Mouse (Mus musculus): ENCODE data around the gene Hist2h2ac.
"Not testable (repeated sequence)": the region's sequence is repeated elsewhere in the genome, so short reads cannot be mapped to it uniquely, and the experiment has no call there.

The Hist2h2ac gene

GRCm38 (mm10) chr3:96248141-96249033, 27.7 kb upstream of the Hist2h2ac start:
- DNase-seq, result no peak

DNA sequence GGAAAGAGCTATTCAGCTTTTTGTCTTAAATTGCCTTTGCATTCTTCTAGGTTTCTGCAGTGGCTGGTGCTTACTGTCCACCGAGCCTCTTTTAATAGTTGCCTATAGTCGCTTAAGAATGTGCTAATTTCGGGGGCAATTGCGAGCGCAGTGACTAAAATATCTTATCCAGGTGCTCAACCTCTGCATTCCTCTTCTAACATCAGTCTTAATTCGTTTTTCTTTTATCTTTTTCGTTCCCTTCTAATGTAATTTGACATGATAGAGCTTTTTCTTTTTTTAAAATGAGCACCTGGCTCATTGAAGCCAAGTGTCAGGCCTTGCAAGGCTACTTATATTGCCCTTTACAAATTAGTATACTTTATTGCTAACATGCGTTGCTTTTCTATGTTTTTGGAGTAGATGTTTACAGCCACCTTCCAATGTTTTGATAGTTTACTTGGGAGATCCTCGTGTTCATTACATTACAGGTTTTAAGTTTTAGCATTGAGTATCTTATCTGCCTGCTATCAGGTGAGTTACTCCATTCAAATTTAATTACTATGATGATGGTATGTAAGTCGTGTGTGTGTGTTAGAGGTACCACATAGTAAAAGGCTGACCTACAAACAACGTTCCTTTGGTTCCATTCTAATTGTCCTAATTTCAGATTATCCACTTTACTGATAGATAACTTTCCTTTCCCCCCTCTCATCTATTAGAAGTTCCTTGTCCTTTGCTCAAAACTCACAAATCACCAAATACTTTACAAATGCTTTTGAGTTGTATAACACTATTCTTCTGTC, 26.9 kb upstream of the Hist2h2ac start:
- no peak for DNase-seq

DNA sequence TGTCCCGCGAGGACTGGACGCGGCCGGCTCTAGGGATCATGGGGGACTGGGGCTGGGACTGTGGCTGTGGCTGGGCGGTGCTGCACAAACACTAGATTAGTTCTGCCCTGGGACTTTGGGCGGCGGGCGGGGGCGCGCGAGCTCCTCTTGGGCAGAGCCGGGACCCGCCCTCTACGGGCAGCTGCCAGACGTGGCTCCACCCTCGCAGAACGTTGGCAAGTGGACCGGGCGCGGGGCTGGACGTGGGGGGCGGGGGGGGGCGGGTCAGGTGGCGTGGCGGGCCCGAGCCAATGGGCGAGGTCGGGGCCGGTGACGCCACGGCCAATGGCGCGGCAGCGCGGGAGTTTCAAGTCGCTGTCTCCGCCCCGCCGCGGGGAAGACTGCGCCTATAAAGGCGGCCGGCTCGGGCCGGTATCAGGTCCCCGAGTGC, 25.8 kb upstream of the Hist2h2ac start, which contains the start of gene Hist2h3c1:
Hist2h3c1 (plus strand) TSS at position 259 of the 430 bp plus-strand sequence.
- not testable (repeated sequence) for DNase-seq

GRCm38 (mm10) chr3:96246018-96246417, 25.3 kb upstream of the Hist2h2ac start:
- DNase-seq, result peak; percentile 26 to 29

GRCm38 (mm10) chr3:96245003-96245886, 24.6 kb upstream of the Hist2h2ac start, which contains the start of gene Hist2h2aa1:
TSS of gene Hist2h2aa1 (plus strand) at chr3:96245497.
- peak; percentile 86 to 88 for DNase-seq

DNA sequence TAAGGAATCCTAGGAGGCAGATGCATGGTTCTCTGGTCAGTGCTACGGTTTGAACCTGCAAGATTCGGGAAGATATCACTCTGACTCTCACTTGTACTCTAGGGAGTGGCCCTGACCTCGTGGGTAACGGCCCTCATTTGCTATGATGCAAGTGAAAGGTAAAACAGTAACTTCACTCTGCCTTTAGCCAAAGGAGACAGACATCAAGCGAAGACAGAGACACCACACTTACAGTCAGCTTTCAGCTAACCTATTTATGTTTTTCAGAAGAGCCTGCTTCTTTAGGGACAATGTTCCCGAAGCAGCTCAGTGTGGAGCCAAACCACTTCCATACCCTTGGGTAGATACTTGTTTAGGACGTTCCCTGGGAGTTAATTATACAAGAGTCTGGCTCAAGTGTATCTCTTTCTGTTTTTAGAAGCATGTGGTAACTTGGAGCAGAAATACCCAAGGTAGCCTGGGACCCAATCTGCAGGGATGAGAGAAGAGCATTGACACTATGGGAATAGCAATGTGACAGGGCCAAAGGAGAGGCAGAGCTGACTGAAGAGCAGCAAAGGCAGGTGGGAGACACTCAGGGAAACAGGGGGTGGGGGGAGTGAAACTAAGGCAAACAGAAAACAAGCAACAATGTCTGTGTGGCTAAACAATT, 23.4 kb upstream of the Hist2h2ac start:
- no peak for DNase-seq

- no peak for DNase-seq
Measured at GRCm38 (mm10) chr3:96240799-96241197, 20.1 kb upstream of the Hist2h2ac start.

GRCm38 (mm10) chr3:96239949-96240798, 19.5 kb upstream of the Hist2h2ac start, which contains the start of gene Hist2h2aa2:
TSS of gene Hist2h2aa2 (minus strand) at chr3:96240276.
- peak; percentile 90 to 91 for DNase-seq

GRCm38 (mm10) chr3:96238954-96239793, 18.5 kb upstream of the Hist2h2ac start, which contains the start of gene Hist2h3c2:
TSS of gene Hist2h3c2 (minus strand) at chr3:96239127.
- peak; percentile 57 to 64 for DNase-seq

DNA sequence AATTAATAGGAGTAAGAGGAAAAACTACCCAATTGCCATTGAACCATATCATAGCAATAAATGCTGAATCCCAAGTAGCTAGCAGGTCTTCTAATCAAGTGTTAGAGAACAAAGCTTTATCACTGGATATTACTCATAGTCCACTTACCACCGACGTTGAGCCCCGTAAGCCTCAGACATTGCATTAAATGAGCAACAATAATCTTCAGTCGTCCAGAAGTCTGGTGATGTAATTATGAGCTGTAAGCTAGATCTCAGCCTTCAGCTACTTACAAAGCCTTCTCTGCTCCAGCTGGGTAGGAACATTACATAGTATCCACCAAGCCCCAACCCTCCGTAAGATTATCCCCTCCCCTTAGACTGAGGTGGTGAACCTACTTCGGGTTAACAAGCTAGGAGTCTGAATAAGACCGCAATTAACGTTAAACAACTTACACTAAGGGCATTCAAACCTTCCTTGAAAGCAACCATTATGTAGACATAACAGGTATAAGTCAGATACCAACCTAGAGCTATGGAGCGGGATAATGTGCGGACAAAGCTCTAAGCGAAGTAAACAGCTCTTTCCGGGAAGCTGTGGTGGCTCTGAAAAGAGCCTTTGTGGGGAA, 17.3 kb upstream of the Hist2h2ac start:
- DNase-seq, result peak in 1 of 2 experiments; percentile 3

- no peak for DNase-seq
Measured at GRCm38 (mm10) chr3:96237335-96237903, 16.7 kb upstream of the Hist2h2ac start.

DNA sequence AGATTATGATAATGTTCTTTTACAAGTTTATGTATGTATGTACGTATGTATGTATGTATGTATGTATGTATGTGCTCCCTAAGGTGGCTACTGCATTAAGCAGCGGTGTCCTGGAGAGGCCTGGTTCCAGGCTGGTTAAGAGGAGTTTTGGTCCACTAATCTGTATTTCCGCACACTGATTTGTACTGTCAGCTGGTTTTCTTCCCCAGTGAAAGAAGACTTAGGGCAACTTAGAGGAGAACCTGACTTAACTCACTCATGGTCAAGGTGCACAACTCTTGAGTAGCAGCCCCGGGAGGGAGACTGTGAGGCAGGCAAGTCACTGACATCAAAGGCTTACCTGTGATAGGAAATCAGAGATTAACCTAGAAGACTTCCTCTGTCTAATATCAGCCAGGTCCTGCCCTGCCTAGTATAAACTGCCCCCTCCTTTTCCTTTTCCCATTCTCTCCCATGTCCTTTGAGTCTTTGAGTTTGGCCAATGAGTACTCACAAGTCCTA, 16.2 kb upstream of the Hist2h2ac start:
- no peak for DNase-seq

DNA sequence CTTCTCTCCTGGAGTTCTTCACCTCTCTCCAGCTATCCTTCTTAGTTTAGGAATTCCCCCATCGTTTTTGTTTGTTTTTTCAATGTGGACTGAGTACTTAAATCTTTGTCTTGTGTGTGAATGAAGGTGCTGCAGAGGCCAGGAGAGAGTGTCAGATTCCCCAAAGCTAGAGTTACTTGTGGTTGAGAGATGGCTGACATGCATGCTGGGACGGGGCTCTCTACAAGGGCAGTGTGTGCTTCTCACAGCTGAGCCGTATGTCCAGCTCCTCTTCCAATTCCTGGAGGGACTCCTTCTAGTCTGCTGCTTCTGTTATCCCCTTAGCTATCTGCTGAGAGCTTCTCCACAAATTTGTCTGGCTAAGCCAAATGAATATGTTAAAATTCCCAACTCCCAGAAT, 15.2 kb upstream of the Hist2h2ac start:
- DNase-seq, result no peak

DNA sequence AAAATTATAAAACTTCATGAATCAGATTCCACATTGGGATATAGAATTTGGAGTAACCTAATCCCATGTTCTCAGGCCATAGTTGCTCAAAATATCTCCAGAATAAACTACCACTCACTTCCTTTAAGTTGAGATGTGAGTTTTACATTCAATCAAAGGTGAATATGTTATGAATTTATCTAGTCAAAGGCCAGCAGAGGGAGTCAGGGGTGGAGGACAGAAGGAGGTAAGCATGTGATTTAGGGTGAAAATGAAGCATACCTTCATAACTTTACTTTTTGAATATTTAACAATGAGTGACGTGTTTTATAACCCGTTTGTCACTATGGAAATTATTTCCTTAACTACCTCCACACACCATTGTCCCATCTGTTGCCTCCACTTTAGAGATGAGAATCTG, 14.2 kb upstream of the Hist2h2ac start:
- DNase-seq, result peak in 1 of 2 experiments; percentile 23

DNA sequence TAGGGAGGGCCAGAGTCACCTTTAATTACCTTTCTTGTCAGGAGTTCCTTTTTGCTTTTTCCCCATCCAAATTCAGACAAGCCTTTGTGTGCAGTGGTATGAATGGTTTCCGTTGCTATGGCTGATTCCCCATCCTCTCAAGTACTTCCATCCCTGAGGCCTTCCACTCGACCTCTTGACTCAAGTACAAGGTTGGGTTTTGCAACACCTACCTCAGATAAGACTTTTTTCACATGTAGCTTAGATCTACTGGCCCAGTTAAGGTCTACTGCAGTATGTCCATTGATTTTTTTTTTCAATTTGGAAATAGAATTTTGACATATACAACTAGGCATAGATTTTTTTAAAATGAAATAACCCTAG, 11.1 kb upstream of the Hist2h2ac start:
- DNase-seq, result no peak

DNA sequence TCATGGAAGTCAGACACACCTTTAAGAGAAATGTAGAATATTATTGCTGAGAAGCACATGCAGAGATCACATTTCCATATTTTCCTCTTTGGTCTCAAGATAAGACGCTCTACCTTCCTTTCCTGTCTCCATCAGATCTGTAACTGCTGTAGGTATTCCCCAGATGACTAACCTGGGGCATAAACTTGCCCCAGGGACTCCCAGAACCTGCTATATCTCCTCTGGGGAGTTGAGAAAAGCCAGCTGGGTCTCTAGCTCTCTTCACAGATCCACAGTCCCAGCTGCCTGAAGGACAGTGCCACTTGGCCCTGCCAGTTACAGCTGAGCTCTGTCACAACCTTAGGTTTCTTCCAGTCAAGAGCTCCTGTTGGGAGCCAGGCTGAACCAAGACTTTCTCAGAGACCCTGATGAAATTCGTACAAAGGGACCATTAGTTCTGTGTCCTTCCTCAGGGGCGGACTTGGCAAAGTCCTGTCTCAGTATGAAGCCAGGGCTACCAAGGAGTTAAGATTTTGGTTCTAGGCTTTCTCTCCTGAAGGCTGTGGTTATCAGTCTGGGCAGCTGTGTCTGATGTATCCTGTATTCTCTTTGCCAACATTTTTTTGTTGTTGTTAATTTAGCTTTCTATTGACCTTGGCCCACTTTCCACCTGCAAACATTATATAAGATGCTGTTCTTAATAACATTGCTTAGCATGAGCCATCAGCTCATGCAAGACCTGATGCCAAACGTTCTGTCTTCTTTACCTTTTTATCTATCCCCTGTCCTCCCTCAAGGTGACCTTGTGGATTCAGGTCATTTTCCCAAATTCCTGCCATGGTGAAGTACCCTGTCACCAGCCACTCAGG, 10.5 kb upstream of the Hist2h2ac start:
- DNase-seq, result no peak

GRCm38 (mm10) chr3:96230404-96230803, 9.7 kb upstream of the Hist2h2ac start:
- DNase-seq, result no peak

DNA sequence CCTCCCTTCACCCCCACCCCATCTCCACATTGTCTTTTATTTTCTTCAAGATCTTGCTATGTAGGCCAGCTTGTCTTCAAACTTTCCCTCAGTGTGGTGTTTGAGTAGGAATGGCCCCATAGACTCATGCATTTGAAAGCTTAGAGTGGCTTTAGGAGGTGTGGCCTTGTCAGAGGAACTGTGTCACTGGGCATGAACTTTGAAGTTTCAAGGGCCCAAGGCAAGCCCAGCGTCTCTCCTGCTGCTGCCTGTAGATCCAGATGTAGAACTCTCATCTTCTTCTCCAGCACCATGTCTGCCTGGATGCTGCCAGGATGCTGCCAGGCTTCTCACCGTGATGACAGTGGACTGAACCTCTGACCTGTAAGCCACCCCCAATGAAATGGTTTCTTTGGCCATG, 8.1 kb upstream of the Hist2h2ac start:
- no peak for DNase-seq
